Mouse (Mus musculus) cerebellum, adult 2 months (tissue): ENCODE results near the gene Baiap2. TPM values are rescaled to one million over a fixed set of nuclear protein-coding genes. Genes with fewer than 3 reads are reported as not detected.

ENCODE experiments used
- DNase-seq, 2 experiments: peaks; one replicate each; pipeline ENCODE4 v3.0.0; 2021
- H3K27ac ChIP-seq: fragments of 200-500 bp; 2 replicates; pipeline ENCODE4 v1.5.1; 2012; ENCODE audit warnings: low read length, control low read depth, inconsistent platforms; ENCODE audit not compliant: insufficient read depth
- H3K27me3 ChIP-seq: fragments of 200-500 bp; 2 replicates; pipeline ENCODE4 v1.6.1; 2012; ENCODE audit warnings: inconsistent platforms, mild to moderate bottlenecking, low read length, moderate library complexity; ENCODE audit not compliant: control insufficient read depth, insufficient read depth
- H3K4me1 ChIP-seq: fragments of 200-500 bp; 2 replicates; pipeline ENCODE4 v1.6.1; 2011; ENCODE audit warnings: low read length; ENCODE audit not compliant: control insufficient read depth, insufficient read depth
- H3K4me3 ChIP-seq: fragments of 200-500 bp; replicated peaks from 2 replicates; pipeline ENCODE3; 2011; ENCODE audit warnings: mild to moderate bottlenecking, low read depth, low read length, control low read depth; ENCODE audit not compliant: insufficient read depth
- CTCF ChIP-seq: fragments of 200-500 bp; IDR thresholded peaks from 2 replicates; pipeline ENCODE4 v1.5.1; 2011; ENCODE audit warnings: low read depth, mild to moderate bottlenecking, control low read depth, low read length, moderate library complexity, borderline replicate concordance; ENCODE audit not compliant: insufficient read depth
- POLR2A ChIP-seq: fragments of 200-500 bp; IDR thresholded peaks from 2 replicates; pipeline ENCODE4 v1.6.1; 2011; ENCODE audit warnings: low read length, control low read depth, borderline replicate concordance; ENCODE audit not compliant: insufficient read depth
- WGBS: fragments of 180-500 bp; shearing (Covaris S2); methylation state at CpG from one replicate; pipeline ENCODE4 v1.1.7; 2018; 5-methylcytosine and 5-hydroxymethylcytosine counted together
- polyA plus RNA-seq: library from polyadenylated mRNA; depleted of rRNA; stranded (reverse); fragments of >200 nt; gene quantifications from 2 replicates; pipeline ENCODE4 v1.2.3, GENCODE M21; 2012

The Baiap2 gene
- polyA plus RNA-seq, 1 experiment = 116 TPM

GRCm38 (mm10) chr11:119941794-119942193 lies 769 bp upstream of the Baiap2 start:
- no peak for DNase-seq
- no peak for TF ChIP-seq POLR2A
- TF ChIP-seq CTCF = no peak

GRCm38 (mm10) chr11:119942201-119942726 lies 299 bp upstream of the Baiap2 start:
- no peak for DNase-seq
- H3K27ac ChIP-seq = peak overlapping the region; percentile 58; the same call in 1 of the 2 replicates
- no peaks in the 10 kb centered on the region for H3K27me3 ChIP-seq
- under 1% methylated on average over 43 of the region's 43 CpGs for WGBS
- peaks cover 36% of the 10 kb centered on the region for H3K4me1 ChIP-seq
- peak overlapping the region; percentile 87 for H3K4me3 ChIP-seq
- TF ChIP-seq CTCF (no peak), POLR2A (peak; percentile 40; the same call in 1 of the 2 replicates)

More at GRCm38 (mm10) chr11:119941794-119942193, 769 bp upstream of the Baiap2 start:
- H3K4me1 ChIP-seq = peaks cover 40% of the 10 kb centered on the region
- WGBS = 16% methylated on average over 8 of the region's 8 CpGs
- peak overlapping the region; percentile 87 for H3K4me3 ChIP-seq
- H3K27ac ChIP-seq = no peak overlapping the region
- no peaks in the 10 kb centered on the region for H3K27me3 ChIP-seq

- H3K27ac ChIP-seq = peak overlapping the region; percentile 69
These were observed 945 bp downstream of the Baiap2 start for GRCm38 (mm10) chr11:119943428-119943988.

GRCm38 (mm10) chr11:119945343-119945742 lies 2.8 kb downstream of the Baiap2 start:
- Histone ChIP-seq H3K4me1 (peaks cover 35% of the 10 kb centered on the region), H3K27ac (no peak overlapping the region), H3K4me3 (peak overlapping the region; percentile 50), H3K27me3 (no peaks in the 10 kb centered on the region)
- TF ChIP-seq POLR2A (no peak), CTCF (no peak)
- WGBS = 59% methylated on average over 7 of the region's 7 CpGs
- DNase-seq = no peak

More at GRCm38 (mm10) chr11:119943428-119943988, 945 bp downstream of the Baiap2 start:
- no peak for TF ChIP-seq CTCF
- no peak for TF ChIP-seq POLR2A
- Histone ChIP-seq H3K4me1 (peaks cover 39% of the 10 kb centered on the region), H3K4me3 (peak overlapping the region; percentile 94), H3K27me3 (no peaks in the 10 kb centered on the region)
- WGBS = 2% methylated on average over 32 of the region's 32 CpGs
- DNase-seq = peak; percentile 65 to 76

- WGBS = 93% methylated on average over 1 of the region's 1 CpGs
- Histone ChIP-seq H3K27ac (no peak overlapping the region), H3K4me3 (no peak overlapping the region), H3K4me1 (peaks cover 45% of the 10 kb centered on the region), H3K27me3 (no peaks in the 10 kb centered on the region)
- TF ChIP-seq POLR2A (no peak), CTCF (no peak)
- DNase-seq = no peak
These were observed 4.9 kb downstream of the Baiap2 start for GRCm38 (mm10) chr11:119947426-119947825.

- peaks cover 50% of the 10 kb centered on the region for H3K4me1 ChIP-seq
- no peak overlapping the region for H3K27ac ChIP-seq
- 33% methylated on average over 2 of the region's 2 CpGs for WGBS
- no peak for DNase-seq
- no peak overlapping the region for H3K4me3 ChIP-seq
- H3K27me3 ChIP-seq = no peaks in the 10 kb centered on the region
- TF ChIP-seq POLR2A (no peak), CTCF (peak; percentile 43; the same call in 1 of the 2 replicates)
These were observed 5.3 kb downstream of the Baiap2 start for GRCm38 (mm10) chr11:119947897-119948296.

GRCm38 (mm10) chr11:119948305-119948704 lies 5.7 kb downstream of the Baiap2 start:
- Histone ChIP-seq H3K27me3 (no peaks in the 10 kb centered on the region), H3K27ac (peak overlapping the region; percentile 4; the same call in 1 of the 2 replicates), H3K4me1 (peaks cover 54% of the 10 kb centered on the region), H3K4me3 (no peak overlapping the region)
- TF ChIP-seq POLR2A (no peak), CTCF (no peak)
- DNase-seq = no peak
- WGBS = 40% methylated on average over 4 of the region's 4 CpGs

- 0 out of 2 replicates have a peak overlapping the region, but pooled peaks have one; percentile 4 for H3K27ac ChIP-seq
- H3K4me1 ChIP-seq = peaks cover 54% of the 10 kb centered on the region
- TF ChIP-seq POLR2A (no peak), CTCF (no peak)
- no peak overlapping the region for H3K4me3 ChIP-seq
- WGBS = 7% methylated on average over 2 of the region's 2 CpGs
- peak; percentile 56 to 66 for DNase-seq
- no peaks in the 10 kb centered on the region for H3K27me3 ChIP-seq
These were observed 6.2 kb downstream of the Baiap2 start for GRCm38 (mm10) chr11:119948803-119949202.
